Mouse (Mus musculus) layer of hippocampus, adult 11-12 months (tissue): ENCODE data around the gene Gm156.
"Not testable (repeated sequence)": the region's sequence is repeated elsewhere in the genome, so short reads cannot be mapped to it uniquely, and the experiment has no call there.

Experiments
- DNase-seq: peaks from one replicate; pipeline ENCODE4 v3.0.0; 2022; ENCODE audit warnings: low spot score

Gene Gm156

DNA sequence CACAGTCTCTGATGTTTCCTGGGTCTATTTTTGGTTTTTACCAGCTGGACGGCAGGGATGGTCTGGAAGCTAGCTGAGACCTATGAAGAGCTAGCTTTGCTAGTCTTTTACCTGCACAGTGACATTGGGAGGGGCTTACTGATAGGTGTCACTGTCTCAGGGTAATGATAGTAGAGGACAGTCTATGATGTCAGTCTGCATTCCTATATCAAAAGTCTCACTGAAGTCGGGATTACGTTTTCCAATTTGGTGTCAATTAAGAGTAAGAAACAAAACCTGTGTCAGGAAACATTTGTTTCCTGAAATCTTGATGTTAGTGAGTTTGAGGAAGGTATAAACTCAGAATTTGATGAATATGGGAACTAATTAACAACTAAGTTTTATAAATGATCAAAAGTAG lies at the start of gene Gm156:
TSS of gene Gm156 (minus strand) at position 101 of the 400 bp plus-strand sequence.
- not testable (repeated sequence) for DNase-seq

DNA sequence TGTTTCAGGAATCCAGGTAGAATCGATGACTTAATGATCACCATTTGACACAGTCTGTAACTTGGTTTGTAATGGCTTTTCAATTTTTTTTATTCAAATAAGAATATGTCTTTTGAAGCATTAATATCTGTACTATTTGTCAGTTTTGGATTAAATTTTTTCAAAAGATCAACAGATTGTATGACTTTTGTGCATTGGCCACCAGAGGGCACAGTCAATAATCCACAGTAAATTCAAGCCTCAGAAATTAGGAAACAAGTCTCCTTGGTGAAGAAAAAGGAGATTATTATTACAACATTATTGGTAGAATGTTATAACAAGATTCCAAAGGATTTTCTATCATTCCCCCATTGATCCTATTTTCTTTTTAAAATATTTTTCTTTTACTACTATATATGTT lies 41.5 kb upstream of the Gm156 start:
- DNase-seq: no peak

DNA sequence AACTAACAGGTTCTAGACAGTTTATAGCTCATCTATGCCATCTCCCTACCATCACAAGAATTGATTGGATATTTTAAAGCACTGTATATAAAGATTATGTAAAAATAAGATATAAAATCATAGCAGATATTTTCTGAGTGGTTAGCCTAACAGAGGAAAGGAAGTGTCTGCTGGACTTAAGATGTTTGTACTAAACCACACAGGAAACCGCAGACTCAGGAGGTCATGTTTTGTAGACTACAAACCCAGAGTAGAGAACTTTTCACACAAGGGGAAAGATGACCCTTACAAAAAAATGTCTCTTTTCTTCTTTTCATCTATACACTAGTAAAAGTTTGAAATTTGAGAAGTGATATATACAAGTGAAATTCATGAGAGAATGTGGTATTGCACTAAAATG lies 39.9 kb upstream of the Gm156 start:
- DNase-seq: no peak

DNA sequence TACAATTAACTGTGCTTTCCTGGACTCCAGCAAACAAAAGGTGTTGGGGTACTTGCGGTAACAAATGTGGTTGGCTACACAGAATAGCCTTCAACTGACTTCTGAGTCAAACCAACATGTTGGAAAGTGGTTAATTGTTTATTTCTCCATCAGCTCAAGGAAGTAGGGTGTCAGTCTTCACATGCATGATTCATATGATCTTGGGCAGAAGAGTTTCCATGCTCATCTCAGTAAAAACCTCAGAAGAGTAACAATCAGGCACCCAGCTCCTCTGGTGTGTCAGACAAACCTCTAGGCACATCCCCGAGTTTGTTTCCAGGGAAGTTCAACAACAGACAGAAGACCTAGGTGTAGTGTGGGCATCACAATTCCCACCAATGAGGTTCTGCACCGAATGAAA lies 33.7 kb upstream of the Gm156 start:
- no peak for DNase-seq

DNA sequence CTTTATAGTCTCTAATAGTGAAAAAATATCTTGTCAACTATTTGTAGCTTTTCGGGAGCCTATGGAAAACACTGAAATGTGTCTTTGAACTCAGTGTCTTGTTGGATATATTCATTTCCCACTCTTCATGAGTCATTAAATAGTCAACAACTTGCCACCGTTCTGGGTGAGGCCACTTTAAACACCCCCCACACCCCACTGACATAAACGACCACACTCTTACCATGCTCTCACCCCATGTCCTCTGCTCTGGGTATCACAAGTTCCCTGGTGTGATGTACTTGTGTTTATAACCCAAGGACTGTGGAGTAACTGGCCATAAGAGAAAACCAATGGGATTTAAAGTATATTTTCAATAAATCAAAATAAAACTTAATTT lies 36.4 kb downstream of the Gm156 start:
- DNase-seq: no peak

DNA sequence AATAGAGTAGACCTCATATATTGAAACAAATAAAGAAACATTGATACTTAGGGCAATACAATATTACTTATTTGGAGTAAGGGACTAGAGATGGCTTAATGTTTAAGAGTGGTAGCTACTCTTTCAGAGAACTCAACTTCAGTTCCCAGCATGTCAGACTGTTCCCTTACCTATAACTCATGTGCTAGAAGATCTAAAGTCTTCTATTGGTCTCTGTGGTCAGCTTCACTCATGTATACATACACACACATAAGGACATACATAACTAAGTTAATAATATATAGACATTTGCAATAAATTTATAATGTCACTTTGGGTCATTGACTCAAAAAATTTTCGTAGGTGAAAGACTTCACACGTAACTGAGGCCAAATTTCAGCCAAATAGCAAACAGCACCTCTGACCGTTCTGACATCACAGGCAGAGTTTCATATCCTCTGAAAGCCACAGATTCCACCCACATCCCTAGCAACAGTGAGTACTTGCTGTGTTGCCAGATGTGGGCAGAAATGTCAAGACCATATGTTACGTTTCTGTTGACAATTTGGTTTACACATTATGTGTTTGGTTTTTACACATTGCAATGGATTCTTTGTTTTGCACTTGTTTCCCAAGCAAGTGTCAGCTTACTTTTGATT lies 36.9 kb downstream of the Gm156 start:
- no peak for DNase-seq

DNA sequence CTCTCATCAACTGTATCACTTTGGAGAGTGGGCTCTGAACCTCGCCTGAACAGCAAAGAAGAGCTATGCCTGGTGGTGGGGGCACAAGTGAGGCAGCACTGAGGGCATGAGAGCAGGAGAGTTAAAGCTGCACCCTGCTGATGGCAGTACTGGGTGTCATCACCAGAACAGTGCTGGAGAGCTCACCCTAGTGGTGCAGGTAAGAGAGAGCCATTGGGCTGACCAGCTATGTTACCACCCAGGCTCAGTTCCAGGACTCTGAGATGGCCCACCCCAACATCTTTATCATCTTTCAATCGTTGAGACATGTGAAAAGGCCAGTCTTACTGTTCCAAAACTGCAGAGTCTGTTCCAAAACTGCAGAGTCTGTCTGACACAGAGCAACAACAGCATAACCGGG lies 37.9 kb downstream of the Gm156 start:
- no peak for DNase-seq

DNA sequence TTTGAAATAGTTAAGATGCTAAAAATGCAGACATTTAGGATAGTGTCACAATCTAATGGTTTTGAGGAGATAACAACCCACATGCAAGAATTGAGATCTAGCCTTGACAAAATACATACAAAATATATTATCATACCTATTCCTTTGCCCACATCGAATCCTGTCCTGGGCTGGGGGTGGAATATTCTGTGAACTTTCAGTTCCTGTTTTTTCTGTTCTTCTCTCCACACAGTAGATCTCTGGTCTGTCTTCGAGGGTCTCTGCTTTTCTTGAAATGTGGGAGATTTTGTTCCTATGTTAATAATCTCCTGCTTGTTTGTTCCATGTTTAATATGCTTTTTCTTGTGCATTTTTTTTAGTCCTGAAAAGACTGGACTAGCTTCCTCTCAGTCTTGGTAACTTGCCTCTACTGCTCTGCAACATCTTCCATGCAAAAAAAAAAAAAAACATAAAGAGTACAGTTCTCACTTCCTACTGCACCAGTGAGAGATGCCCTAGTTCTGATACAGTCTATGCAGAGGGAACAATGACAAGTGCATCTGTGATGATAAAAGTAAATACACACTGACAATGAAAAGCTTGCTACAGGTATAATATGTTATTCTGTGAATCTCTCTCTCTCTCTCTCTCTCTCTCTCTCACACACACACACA lies 43.9 kb downstream of the Gm156 start, which contains the start of gene Klri2:
TSS of gene Klri2 (minus strand) at position 416 of the 653 bp plus-strand sequence.
- no peak for DNase-seq

DNA sequence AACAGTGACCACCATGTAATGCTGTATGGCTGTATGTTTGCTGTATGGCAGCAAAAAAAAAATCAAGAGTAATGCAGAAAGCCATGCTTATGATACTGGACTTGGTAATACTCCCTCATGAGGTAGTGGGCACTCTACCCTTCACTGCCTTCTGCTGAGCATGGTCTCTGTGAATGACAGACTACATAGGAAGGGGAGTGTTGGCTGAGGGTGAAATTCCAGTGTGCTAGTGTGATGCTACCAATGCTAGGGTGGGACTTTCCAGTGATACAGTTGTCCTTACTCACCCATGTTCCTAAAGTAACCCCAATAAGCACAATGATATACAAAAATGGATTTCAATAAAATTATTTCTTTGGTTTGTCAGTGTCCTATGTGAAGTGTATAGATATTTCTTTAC lies 47.7 kb downstream of the Gm156 start:
- DNase-seq: no peak

DNA sequence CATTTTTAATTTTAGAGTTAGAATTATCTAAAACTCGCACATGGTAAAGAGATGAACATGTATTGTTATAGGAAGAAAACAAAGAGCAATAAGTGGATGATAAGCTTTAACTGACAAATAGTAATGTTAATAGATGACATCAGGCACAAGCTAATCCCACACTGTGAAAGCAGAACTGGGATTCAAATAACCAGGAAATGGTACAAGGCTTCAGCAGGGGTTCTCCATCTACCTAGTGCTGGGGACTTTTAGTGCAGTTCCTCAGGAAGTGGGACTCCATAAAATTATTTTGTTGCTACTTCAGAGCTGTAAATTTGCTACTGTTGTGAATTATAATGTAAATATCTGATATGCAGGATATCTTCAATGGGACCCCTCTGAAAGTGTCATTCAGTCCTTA lies 56.8 kb downstream of the Gm156 start:
- no peak for DNase-seq

DNA sequence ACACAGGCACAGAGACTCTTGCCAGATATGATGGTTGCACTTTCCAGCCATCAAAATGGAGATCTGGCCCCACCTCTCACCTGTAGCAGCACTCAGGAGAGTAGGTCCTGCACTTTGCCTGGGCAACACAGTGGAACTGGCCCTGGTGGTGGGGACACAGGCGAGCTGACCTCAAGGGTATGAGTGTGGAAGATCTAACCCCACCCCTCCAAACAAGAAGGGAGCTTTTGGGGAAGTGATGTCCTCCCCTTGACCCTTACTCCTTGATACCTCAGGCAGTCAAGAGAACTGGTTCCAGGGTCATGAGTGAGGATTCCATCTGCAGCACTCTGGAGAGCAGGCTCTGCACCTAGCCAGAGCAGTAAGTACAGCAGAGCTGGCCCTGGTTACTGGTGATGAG lies 62.7 kb downstream of the Gm156 start:
- DNase-seq: no peak

DNA sequence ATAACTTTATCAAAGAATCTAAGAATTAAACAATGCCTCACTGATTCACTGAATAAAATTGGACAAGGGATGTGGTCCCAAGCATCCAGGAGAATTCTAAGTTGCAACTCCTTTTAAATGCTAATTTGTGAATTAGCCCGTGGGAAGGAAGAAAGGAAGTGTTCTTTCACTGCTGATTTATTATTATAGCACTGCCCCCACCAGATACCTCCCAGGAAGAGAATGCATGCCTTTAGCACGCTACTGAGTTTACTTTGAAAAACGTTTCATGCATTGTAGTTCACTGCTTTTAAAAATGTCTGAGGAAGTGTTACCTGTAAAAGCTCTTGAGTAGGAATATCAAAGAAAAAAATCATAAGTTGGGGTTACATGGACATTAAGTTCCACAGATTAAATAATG lies 63.6 kb downstream of the Gm156 start:
- no peak for DNase-seq

DNA sequence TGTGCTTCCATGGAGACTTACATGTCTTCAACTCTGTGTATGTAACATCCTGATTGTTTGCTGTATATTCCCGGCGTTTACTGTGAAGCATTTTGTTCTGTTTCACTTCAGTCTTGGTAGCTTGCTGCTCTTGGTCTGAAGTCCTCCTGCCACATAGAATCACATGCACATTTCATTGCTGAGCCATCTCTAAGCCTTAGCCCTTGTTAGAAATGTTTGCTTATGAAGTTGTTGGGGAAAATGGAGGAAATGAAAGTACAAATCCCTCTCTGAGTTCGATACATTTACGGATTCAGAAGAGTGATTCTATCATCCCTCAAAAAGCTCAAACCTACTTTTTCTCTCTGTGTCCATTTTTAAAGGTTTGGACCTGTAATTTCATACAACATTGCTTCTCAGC lies 67.0 kb downstream of the Gm156 start, which contains the start of gene Klri1:
TSS of gene Klri1 (minus strand) at position 101 of the 400 bp plus-strand sequence.
- DNase-seq: no peak
